Mouse (Mus musculus) 3T3-L1 (cell line): ENCODE measurements around the gene Cox19.

ENCODE experiments used
- DNase-seq: peaks from one replicate; pipeline ENCODE4 v3.0.0-alpha.2; 2015; ENCODE audit warnings: low read depth, low spot score

Gene Cox19

DNA sequence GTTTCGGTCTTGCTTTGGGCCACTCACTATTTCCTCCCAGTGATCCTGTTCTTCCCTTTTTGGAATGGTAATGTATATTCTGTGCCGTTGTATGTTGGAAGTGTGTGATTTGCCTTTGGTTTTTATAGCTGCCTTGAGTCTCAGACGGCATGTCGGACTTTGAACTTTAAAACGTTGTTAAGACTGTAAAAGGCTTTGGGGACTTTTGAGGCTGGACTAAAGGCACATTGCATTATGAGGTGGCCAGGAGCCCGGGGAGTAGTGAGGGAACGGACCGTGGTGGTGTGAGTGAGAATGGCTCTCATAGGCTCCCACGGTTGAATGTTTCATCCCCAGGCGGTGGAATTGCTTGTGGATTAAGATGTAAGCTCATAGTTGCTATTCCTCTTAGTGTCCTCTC is 54.1 kb downstream of the Cox19 start:
- DNase-seq: no peak

DNA sequence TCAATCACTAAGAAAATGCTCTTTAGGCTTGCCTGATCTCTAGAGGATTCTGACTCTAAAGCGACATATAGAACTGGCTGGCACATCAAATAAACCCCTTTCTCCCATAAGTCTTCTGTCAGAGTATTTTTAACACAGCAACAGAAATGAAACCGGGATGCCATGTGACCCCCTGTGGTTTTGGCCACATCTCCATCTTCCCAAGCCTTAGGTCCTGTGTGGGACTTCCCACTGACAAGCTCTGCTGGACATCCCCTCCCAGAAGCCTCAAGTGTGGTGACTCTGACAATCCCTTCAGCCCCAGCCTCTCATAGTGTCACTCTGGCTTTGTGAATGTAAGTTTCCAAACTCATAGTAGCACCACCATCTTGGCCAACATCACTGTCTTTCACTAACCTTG is 57.1 kb downstream of the Cox19 start:
- DNase-seq: no peak

DNA sequence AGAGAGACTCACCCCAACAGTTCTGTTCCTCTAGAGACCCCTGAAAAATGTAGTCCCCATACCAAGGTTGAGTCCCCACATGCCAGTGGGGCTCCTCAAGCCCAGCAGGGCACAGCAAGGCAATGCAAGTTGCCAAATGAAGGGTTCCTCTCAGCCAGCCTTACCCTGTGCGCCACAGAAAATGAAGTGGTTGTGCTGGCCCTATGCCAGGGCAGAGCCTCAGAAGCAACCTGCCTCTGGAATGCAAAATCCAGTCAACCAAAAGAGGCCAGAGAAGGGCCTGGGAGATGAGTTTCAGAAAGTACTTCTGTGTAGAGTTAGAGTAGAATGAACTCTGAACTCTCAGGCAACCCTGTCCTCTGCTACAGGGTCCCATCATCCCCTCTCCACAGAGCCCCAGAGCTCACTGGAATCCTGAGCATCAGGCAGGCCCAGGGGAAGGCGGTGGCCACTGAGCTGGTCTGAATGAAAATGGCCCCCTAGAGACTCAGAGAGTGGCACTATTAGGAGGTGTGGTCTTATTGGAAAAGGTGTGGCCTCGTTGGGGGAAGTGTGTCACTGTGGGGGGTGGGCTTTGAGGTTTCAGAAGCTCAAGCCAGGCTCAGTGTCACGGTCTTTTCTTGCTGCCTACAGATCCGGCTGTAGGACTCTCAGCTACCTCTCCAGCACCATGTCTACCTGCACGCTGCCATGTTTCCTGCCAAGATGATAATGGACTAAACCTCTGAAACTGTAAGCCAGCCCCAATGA is 59.2 kb downstream of the Cox19 start:
- DNase-seq: no peak

DNA sequence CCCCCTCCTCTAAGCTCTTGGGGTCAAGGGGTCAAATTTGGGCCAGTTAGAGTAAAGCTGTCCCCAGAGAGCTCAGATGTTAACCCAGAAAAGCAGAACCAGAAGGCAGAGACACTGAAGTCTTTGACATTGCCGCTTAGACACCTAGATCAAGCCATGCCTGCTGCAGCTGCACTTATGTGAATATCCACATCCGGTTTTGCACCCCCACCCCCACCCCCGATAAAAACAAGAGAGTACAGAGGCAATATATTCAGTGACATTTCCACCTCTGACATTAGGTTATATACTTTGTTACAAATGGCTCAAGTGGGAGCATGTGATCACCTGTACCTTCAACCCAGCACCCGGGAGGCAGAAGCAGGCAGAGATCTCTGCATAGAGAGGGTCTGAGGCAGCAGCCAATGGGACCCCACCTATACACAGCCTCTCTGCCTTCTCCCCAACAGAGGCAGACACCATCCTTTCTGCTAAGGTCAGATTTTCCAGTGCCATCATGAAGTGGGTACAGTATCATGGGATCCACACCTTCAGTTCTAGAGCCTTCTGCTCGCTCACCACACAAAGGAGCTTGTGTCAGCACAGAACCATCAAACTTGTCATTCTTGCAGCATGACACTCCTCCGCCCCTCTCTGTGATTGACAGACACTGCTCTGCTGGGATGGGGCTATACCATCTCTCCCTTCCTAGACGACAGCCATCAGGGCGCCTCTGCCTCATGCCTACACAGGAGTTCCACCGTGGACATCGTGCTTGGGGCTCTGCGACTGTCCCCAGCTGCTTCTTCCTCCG is 60.6 kb downstream of the Cox19 start:
- DNase-seq: no peak

DNA sequence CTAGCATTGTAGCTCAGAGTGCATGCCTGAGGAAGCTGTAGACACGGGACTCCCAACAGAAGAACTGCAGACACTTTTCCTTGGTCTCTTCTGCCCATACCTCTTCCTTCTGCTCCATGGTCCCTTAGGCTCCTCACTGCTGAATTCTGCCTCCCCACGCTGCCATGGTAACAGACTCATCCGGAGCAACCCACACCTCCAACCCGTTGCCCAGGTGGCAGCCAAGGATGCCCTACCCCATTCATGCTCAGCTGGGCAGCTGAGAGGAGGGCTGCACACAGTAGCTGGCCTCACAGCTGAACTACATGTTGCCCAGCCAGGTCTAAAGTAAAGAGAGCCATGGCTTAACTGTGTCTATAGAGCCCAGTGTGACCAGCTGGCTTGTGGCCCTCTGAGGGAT is 62.6 kb downstream of the Cox19 start:
- DNase-seq: no peak

DNA sequence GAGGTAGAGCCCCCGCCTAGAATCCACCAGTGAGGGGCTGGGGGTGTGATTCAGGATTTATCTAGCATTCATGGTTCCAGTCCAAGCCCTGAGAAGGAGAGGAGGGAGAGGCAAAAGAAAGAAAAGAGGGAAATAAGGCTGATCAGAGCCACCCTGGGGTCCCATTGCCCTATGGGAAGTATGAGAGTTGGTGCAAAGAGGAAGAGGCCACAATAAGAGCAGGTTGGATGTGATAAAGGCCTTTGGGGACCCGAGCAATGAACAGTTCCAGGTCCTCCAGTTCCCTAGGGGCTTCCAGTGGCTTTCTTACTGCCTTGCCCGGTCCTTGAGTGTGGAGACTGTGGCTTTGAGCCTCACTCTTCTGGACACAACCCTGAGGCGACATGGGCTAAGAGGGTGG is 63.4 kb downstream of the Cox19 start:
- DNase-seq: no peak

DNA sequence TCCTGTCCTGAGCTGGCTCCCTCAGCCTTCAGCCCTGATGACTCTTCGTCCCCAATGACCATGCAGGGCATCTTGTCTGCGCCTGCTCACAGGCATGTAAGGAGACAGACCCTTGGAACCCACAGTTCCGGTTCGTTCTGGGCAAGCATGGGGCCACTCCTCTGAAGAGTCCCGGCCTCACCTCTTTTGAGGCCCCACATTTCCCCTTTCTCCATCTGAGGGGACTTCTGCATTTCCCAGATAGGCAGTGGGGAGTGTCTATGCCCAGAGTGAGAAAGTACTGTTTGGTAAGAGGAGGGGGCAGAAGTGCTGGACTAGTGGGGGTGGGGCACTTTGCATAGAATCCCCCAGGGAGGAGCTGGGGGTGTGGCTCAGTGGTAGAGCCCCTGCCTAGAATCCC is 64.1 kb downstream of the Cox19 start:
- no peak for DNase-seq
